Mouse (Mus musculus): ENCODE results near the gene Ppm1l. TPM values are rescaled to one million over a fixed set of nuclear protein-coding genes. Genes with fewer than 3 reads are reported as not detected.
A peak's percentile ranks its signal among the peaks of the same experiment; 100 is the strongest.
"Not testable (repeated sequence)": the region's sequence is repeated elsewhere in the genome, so short reads cannot be mapped to it uniquely, and the experiment has no call there.

The Ppm1l gene
- total RNA-seq, 2 experiments from 2014 or later = 70.7 to 73.3 TPM

GRCm38 (mm10) chr3:69548704-69549455, 232.2 kb downstream of the Ppm1l start:
- intact Hi-C loops (cut with DNase I) = no loop called here
- DNase-seq (ENCODE audit: extremely low spot score in 1 of 2, low spot score in 2 of 2) = peak in 1 of 2 experiments; percentile 28

GRCm38 (mm10) chr3:69549602-69550001, 232.9 kb downstream of the Ppm1l start:
- DNase-seq (ENCODE audit: extremely low spot score in 1 of 2, low spot score in 2 of 2) = no peak
- intact Hi-C loops (cut with DNase I) = no loop called here

- intact Hi-C loops (cut with DNase I) = no loop called here
- DNase-seq (ENCODE audit: extremely low spot score in 1 of 2, low spot score in 2 of 2) = no peak
Measured at GRCm38 (mm10) chr3:69555511-69555910, 238.8 kb downstream of the Ppm1l start.

- intact Hi-C loops (cut with DNase I) = no loop called here
- DNase-seq (ENCODE audit: extremely low spot score in 1 of 2, low spot score in 2 of 2) = no peak
Measured at GRCm38 (mm10) chr3:69556092-69556778, 239.6 kb downstream of the Ppm1l start.

GRCm38 (mm10) chr3:69559316-69559974, 242.8 kb downstream of the Ppm1l start:
- no peak for DNase-seq (ENCODE audit: extremely low spot score in 1 of 2, low spot score in 2 of 2)
- intact Hi-C loops (cut with DNase I) = no loop called here

DNA sequence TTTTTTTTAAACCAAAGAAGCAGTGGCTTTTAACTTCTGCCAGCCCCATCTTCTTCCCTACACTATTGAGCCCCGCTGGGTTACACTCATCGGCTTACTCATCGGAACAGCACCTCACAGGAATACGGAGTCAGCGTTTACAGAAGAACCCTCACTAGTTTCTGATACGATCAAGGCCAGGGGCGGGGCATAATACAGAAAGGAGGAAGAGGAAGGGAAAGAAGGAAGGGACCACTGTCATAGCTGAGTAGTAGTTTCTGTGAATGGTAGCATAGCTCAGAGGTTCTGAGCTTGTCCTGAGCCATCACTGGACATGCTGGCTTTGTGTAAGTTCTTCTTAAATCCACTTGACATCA, 243.3 kb downstream of the Ppm1l start:
- DNase-seq (ENCODE audit: extremely low spot score in 1 of 2, low spot score in 2 of 2) = no peak
- intact Hi-C loops (cut with DNase I) = no loop called here

- intact Hi-C loops (cut with DNase I) = no loop called here
- no peak for DNase-seq (ENCODE audit: extremely low spot score in 1 of 2, low spot score in 2 of 2)
Measured at GRCm38 (mm10) chr3:69561686-69562085, 245.0 kb downstream of the Ppm1l start.

DNA sequence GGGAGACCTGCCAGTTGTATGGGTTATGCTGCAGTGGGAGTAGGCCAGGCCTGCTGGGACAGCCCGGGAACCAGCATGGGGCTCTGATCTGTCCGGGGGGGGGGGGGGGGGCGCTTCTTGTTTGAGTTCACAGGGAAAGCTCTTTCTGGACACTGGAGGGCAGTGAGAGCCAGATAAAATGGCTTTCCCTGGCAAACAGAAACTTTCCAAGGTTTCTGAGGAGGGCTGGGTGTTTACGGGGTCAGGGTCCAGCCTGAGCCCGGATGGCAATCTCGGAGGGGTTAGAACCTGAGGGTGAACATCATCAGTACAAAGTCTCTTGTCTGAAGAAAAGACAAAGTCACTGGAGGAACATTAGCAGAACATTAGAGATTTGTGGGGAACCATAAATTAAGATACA, 246.7 kb downstream of the Ppm1l start:
- DNase-seq (ENCODE audit: extremely low spot score in 1 of 2, low spot score in 2 of 2) = no peak
- intact Hi-C loops (cut with DNase I) = no loop called here

- DNase-seq (ENCODE audit: extremely low spot score in 1 of 2, low spot score in 2 of 2); intact Hi-C loops (cut with DNase I): not testable (repeated sequence)
Measured at GRCm38 (mm10) chr3:69565586-69565985, 248.9 kb downstream of the Ppm1l start.

DNA sequence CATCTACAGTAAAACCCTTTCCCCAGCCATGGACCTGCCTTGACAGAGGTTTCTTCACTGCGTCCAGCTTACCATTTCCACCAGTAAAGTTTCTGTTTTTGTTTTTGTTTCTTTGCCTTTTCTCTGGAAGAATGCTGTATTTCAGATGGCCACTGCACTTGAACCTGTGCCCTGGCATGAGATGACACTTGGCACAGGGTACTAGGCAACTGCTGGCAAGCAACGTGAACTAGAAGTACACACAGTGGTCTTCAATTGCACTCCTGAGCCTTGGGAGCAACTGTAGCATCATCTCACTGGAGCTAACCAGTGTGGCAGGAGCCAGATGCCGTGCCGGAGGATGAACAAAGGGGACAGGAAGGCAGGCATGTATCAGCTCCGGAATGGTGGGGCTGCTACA, 255.9 kb downstream of the Ppm1l start:
- intact Hi-C loops (cut with DNase I) = no loop called here
- no peak for DNase-seq (ENCODE audit: extremely low spot score in 1 of 2, low spot score in 2 of 2)

- intact Hi-C loops (cut with DNase I) = no loop called here
- no peak for DNase-seq (ENCODE audit: extremely low spot score in 1 of 2, low spot score in 2 of 2)
Measured at GRCm38 (mm10) chr3:69575577-69575976, 258.9 kb downstream of the Ppm1l start.

DNA sequence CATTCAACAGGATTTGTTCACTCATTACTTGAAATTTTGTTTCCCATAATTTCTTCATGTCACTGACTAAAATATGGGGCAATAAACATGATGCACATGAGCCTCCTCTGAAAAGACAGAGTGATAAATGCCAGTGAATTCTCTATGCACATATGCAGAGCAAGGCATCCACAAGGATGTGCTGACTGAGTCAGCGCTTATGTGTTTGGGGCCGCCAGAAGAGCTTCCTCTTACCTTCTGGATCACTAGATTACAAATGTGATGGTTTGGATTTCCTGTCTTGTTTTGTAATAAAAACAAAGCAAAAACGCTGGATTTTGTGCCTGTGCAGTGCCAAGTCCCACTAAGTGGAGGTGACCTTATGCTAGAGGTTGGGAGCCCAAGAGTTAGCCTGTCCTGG, 260.1 kb downstream of the Ppm1l start:
- no peak for DNase-seq (ENCODE audit: extremely low spot score in 1 of 2, low spot score in 2 of 2)
- intact Hi-C loops (cut with DNase I) = no loop called here

- no peak for DNase-seq (ENCODE audit: extremely low spot score in 1 of 2, low spot score in 2 of 2)
- intact Hi-C loops (cut with DNase I) = no loop called here
Measured at GRCm38 (mm10) chr3:69578791-69579190, 262.1 kb downstream of the Ppm1l start.

DNA sequence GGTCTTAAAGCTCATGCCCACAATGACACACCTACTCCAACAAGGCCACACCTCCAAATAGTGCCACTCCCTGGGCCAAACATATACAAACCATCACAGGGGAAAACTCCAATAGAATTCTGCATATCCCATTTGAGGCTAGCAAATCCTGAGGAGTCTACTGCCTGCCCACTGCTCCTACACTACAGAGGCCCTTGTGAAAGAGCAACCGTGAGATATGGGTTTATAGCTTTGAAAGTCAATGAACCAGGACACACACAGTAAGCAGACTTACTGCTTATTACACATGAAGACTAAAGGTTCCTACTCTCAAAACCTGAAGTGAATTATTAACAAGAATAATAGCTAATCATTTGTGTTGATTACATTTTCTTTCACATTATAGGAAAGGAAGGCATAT, 267.1 kb downstream of the Ppm1l start:
- DNase-seq (ENCODE audit: extremely low spot score in 1 of 2, low spot score in 2 of 2) = no peak
- intact Hi-C loops (cut with DNase I) = no loop called here

GRCm38 (mm10) chr3:69588101-69588760, 271.6 kb downstream of the Ppm1l start:
- DNase-seq (ENCODE audit: extremely low spot score in 1 of 2, low spot score in 2 of 2) = no peak
- intact Hi-C loops (cut with DNase I) = no loop called here

DNA sequence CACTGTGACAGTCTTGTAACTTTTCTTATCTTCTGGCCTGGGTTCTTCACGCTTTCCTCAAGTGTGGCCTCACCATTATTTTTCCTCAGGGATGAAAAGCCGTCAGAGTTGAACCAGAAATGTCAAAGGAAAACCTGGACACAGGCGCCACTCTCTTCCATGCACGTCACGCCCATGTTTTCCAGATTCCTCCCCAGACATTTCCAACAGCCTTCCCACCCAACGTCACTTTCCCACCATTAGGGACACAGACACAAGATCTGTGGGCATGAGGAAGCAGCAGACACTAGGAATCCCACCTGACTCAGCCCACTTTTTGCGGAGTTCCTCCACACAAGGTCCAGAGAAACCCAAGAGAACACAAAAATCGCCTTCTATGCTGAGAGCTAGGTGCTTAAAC, 276.8 kb downstream of the Ppm1l start:
- no peak for DNase-seq (ENCODE audit: extremely low spot score in 1 of 2, low spot score in 2 of 2)
- intact Hi-C loops (cut with DNase I) = loop anchor here (10.0 kb wide), 1 partner anchor 99 kb away; no protein-coding TSS in a partner anchor

DNA sequence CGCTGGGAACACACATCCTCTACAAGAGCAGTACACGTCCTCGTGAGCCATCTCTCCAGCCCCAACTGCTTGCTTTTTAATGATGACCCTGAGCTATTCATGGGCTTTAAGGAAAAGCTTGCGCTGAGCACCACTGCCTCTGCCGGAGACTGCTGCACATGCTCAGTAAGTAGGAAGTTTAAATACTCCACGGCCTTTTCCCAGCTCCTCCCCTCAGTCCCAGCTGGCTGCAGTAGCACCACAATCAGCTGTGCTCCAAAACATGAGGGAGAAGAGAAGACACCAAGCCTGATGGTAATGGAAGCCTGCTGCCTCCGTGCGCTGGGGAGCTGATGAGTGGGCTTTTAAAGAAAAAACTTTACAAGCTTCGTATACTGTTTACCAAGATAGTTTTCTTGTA, 277.4 kb downstream of the Ppm1l start:
- no peak for DNase-seq (ENCODE audit: extremely low spot score in 1 of 2, low spot score in 2 of 2)
- intact Hi-C loops (cut with DNase I) = loop anchor here (10.0 kb wide), 1 partner anchor 99 kb away; no protein-coding TSS in a partner anchor

GRCm38 (mm10) chr3:69596116-69596515, 279.5 kb downstream of the Ppm1l start:
- no peak for DNase-seq (ENCODE audit: extremely low spot score in 1 of 2, low spot score in 2 of 2)
- intact Hi-C loops (cut with DNase I) = loop anchor here (10.0 kb wide), 1 partner anchor 101 kb away; no protein-coding TSS in a partner anchor

GRCm38 (mm10) chr3:69597211-69597610, 280.6 kb downstream of the Ppm1l start:
- intact Hi-C loops (cut with DNase I) = loop anchor here (10.0 kb wide), 1 partner anchor 102 kb away; no protein-coding TSS in a partner anchor

More at GRCm38 (mm10) chr3:69597211-69597610, 280.6 kb downstream of the Ppm1l start:
- DNase-seq (ENCODE audit: extremely low spot score in 1 of 2, low spot score in 2 of 2) = no peak
